Mouse (Mus musculus): ENCODE measurements at regions not wholly inside any gene's neighbourhood (a gene's known extent, or its start where the extent isn't known, plus 50 kb on each side); places are given as distances from the start of the nearest gene placed in this dataset.

GRCm38 (mm10) chr9:32971926-32972325 lies 335.9 kb downstream of the Ets1 start:
- H3K4me2 ChIP-seq (ENCODE audit: low read depth, low read length, severe bottlenecking): no peak overlapping the region
- 83% methylated on average over 7 of the region's 7 CpGs for WGBS
- H3K36me3 ChIP-seq (ENCODE audit: control insufficient read depth, insufficient read depth, low read length): no peaks in the 10 kb centered on the region
- no peak for DNase-seq (ENCODE audit: low spot score)
- no peaks in the 10 kb centered on the region for H3K27me3 ChIP-seq (ENCODE audit: control insufficient read depth, insufficient read depth, low read length)
- no peak overlapping the region for H3K9ac ChIP-seq (ENCODE audit: low read length)
- no peak for ATAC-seq (replicated peaks; ENCODE audit: low FRiP score)
- H3K9me3 ChIP-seq (ENCODE audit: control insufficient read depth, low read length): no peaks in the 10 kb centered on the region
- no peak overlapping the region for H3K27ac ChIP-seq (ENCODE audit: low read depth, low read length)
- no peaks in the 10 kb centered on the region for H3K4me1 ChIP-seq (replicated peaks; ENCODE audit: control insufficient read depth, insufficient read depth, low read length)
- H3K4me3 ChIP-seq (ENCODE audit: low read depth, low read length): no peak overlapping the region

DNA sequence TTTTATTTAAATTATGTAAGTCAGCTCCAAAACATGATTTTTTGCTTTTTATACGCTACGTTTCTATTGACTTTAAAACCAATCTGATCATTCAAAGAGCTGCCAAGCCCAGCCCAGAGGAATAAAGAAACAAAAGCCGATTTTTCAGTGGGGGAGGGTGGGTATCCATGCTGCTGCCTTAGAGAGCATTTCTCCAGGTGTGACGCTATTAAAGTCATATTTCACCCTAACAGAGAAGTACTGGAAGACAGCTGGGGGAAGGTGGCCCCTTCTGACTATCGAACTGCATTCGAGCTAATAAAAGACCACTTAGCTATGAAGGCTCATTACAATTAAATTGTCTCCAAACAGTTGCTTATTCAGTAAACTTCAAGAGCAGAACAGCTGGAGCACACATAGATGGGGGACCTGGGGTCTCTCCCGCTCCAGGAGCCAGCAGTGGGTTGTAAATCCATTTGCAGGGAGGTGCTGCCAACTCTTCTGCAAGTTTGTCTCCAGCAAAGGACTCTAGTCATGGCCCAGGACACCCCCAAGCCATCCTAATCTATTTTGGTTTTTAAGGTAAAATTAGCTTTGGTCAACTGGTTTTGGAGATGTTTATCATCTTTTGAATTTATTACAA lies 336.5 kb downstream of the Ets1 start:
- H3K9me3 ChIP-seq (ENCODE audit: control insufficient read depth, low read length): no peaks in the 10 kb centered on the region
- ATAC-seq (replicated peaks; ENCODE audit: low FRiP score) (no peak), DNase-seq (ENCODE audit: low spot score) (no peak)
- H3K9ac ChIP-seq (ENCODE audit: low read length): no peak overlapping the region
- H3K27ac ChIP-seq (ENCODE audit: low read depth, low read length): no peak overlapping the region
- no peaks in the 10 kb centered on the region for H3K27me3 ChIP-seq (ENCODE audit: control insufficient read depth, insufficient read depth, low read length)
- 88% methylated on average over 7 of the region's 7 CpGs for WGBS
- H3K4me2 ChIP-seq (ENCODE audit: low read depth, low read length, severe bottlenecking): no peak overlapping the region
- no peaks in the 10 kb centered on the region for H3K36me3 ChIP-seq (ENCODE audit: control insufficient read depth, insufficient read depth, low read length)
- no peaks in the 10 kb centered on the region for H3K4me1 ChIP-seq (replicated peaks; ENCODE audit: control insufficient read depth, insufficient read depth, low read length)
- H3K4me3 ChIP-seq (ENCODE audit: low read depth, low read length): no peak overlapping the region

DNA sequence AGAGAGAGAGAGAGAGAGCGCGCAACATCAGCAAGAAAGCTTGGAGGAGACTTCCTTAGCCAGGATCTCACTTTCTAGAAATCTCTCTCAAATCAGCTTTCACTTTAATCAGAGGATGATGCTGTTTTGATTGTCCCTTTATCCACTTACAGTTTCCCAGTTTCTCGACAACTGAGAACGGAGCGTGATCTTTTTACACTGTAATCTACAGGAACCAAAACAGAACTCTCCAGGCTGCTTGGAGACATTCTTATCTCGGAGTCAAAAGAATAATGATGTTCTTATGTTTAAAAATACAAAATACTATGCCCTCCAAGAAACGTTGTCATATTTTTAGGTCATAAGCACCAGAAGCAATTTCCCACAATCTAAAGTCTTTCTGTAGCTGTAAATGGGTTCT lies 341.7 kb downstream of the Ets1 start:
- Histone ChIP-seq H3K27me3 (ENCODE audit: control insufficient read depth, insufficient read depth, low read length) (no peaks in the 10 kb centered on the region), H3K36me3 (ENCODE audit: control insufficient read depth, insufficient read depth, low read length) (no peaks in the 10 kb centered on the region), H3K9me3 (ENCODE audit: control insufficient read depth, low read length) (no peaks in the 10 kb centered on the region), H3K4me2 (ENCODE audit: low read depth, low read length, severe bottlenecking) (no peak overlapping the region), H3K4me1 (replicated peaks; ENCODE audit: control insufficient read depth, insufficient read depth, low read length) (no peaks in the 10 kb centered on the region), H3K9ac (ENCODE audit: low read length) (no peak overlapping the region), H3K4me3 (ENCODE audit: low read depth, low read length) (no peak overlapping the region), H3K27ac (ENCODE audit: low read depth, low read length) (no peak overlapping the region)
- ATAC-seq (replicated peaks; ENCODE audit: low FRiP score) (no peak), DNase-seq (ENCODE audit: low spot score) (no peak)
- WGBS: 82% methylated on average over 7 of the region's 7 CpGs

- Histone ChIP-seq H3K9me3 (ENCODE audit: control insufficient read depth, low read length) (no peaks in the 10 kb centered on the region), H3K4me1 (replicated peaks; ENCODE audit: control insufficient read depth, insufficient read depth, low read length) (no peaks in the 10 kb centered on the region), H3K36me3 (ENCODE audit: control insufficient read depth, insufficient read depth, low read length) (no peaks in the 10 kb centered on the region), H3K9ac (ENCODE audit: low read length) (no peak overlapping the region), H3K27me3 (ENCODE audit: control insufficient read depth, insufficient read depth, low read length) (no peaks in the 10 kb centered on the region), H3K4me2 (ENCODE audit: low read depth, low read length, severe bottlenecking) (no peak overlapping the region), H3K4me3 (ENCODE audit: low read depth, low read length) (no peak overlapping the region), H3K27ac (ENCODE audit: low read depth, low read length) (no peak overlapping the region)
- ATAC-seq (replicated peaks; ENCODE audit: low FRiP score): no peak
- no peak for DNase-seq (ENCODE audit: low spot score)
Observed at GRCm38 (mm10) chr9:32980846-32981245, 344.8 kb downstream of the Ets1 start.

DNA sequence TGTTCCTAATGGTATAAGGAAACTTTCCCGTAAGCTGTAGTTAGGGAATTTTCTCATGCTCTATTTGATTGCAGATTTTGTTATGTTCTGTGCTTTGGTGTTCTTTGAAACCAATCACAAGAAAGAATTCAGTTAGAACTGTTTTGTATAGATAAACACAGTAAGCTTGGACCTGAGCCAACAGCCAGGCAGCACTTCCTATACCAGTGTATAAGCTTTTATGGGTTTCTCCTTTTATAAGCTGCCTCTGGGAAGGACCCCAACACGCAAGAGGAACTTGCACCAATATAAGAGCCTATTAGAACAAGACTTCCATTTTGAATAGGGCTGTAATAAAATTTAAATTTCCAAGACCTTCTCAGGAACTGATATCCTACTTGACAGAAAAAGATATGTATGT lies 347.2 kb downstream of the Ets1 start:
- no peaks in the 10 kb centered on the region for H3K9me3 ChIP-seq (ENCODE audit: control insufficient read depth, low read length)
- no peaks in the 10 kb centered on the region for H3K36me3 ChIP-seq (ENCODE audit: control insufficient read depth, insufficient read depth, low read length)
- H3K4me3 ChIP-seq (ENCODE audit: low read depth, low read length): no peak overlapping the region
- no peak overlapping the region for H3K4me2 ChIP-seq (ENCODE audit: low read depth, low read length, severe bottlenecking)
- no peak overlapping the region for H3K27ac ChIP-seq (ENCODE audit: low read depth, low read length)
- H3K9ac ChIP-seq (ENCODE audit: low read length): no peak overlapping the region
- H3K4me1 ChIP-seq (replicated peaks; ENCODE audit: control insufficient read depth, insufficient read depth, low read length): no peaks in the 10 kb centered on the region
- no peak for DNase-seq (ENCODE audit: low spot score)
- no peaks in the 10 kb centered on the region for H3K27me3 ChIP-seq (ENCODE audit: control insufficient read depth, insufficient read depth, low read length)
- WGBS: 90% methylated on average over 2 of the region's 2 CpGs
- no peak for ATAC-seq (replicated peaks; ENCODE audit: low FRiP score)

GRCm38 (mm10) chr9:32986836-32987673 lies 351.0 kb downstream of the Ets1 start:
- Histone ChIP-seq H3K27ac (ENCODE audit: low read depth, low read length) (no peak overlapping the region; the same call in 1 of the 2 replicates), H3K9ac (ENCODE audit: low read length) (no peak overlapping the region), H3K4me2 (ENCODE audit: low read depth, low read length, severe bottlenecking) (no peak overlapping the region), H3K4me1 (replicated peaks; ENCODE audit: control insufficient read depth, insufficient read depth, low read length) (no peaks in the 10 kb centered on the region), H3K27me3 (ENCODE audit: control insufficient read depth, insufficient read depth, low read length) (no peaks in the 10 kb centered on the region), H3K9me3 (ENCODE audit: control insufficient read depth, low read length) (no peaks in the 10 kb centered on the region), H3K36me3 (ENCODE audit: control insufficient read depth, insufficient read depth, low read length) (no peaks in the 10 kb centered on the region), H3K4me3 (ENCODE audit: low read depth, low read length) (no peak overlapping the region)
- ATAC-seq (replicated peaks; ENCODE audit: low FRiP score): no peak
- DNase-seq (ENCODE audit: low spot score): peak; percentile 53
- WGBS: 70% methylated on average over 9 of the region's 9 CpGs

DNA sequence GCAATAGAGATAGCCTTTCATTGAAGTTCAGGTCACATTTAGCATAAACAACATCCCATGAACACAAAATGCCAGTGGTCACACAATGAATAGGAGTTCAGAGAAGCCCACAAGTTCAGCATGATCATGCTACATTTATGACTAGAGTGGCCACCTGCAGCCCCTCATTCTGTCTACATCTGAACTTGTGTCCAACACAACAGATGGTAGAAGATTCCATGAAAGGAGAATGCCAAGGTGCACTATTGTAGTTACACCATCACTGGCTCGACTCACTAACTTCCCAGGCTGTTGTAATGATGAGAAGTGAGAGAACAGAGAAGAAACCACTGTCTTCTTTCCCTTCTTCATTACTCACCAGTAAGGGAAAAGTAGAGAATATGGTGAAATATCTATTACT lies 353.0 kb downstream of the Ets1 start:
- Histone ChIP-seq H3K4me2 (ENCODE audit: low read depth, low read length, severe bottlenecking) (no peak overlapping the region), H3K4me3 (ENCODE audit: low read depth, low read length) (no peak overlapping the region), H3K27ac (ENCODE audit: low read depth, low read length) (no peak overlapping the region), H3K9me3 (ENCODE audit: control insufficient read depth, low read length) (no peaks in the 10 kb centered on the region), H3K4me1 (replicated peaks; ENCODE audit: control insufficient read depth, insufficient read depth, low read length) (no peaks in the 10 kb centered on the region), H3K27me3 (ENCODE audit: control insufficient read depth, insufficient read depth, low read length) (no peaks in the 10 kb centered on the region), H3K9ac (ENCODE audit: low read length) (no peak overlapping the region), H3K36me3 (ENCODE audit: control insufficient read depth, insufficient read depth, low read length) (no peaks in the 10 kb centered on the region)
- ATAC-seq (replicated peaks; ENCODE audit: low FRiP score): no peak
- DNase-seq (ENCODE audit: low spot score): no peak
- WGBS: 85% methylated on average over 1 of the region's 1 CpGs

DNA sequence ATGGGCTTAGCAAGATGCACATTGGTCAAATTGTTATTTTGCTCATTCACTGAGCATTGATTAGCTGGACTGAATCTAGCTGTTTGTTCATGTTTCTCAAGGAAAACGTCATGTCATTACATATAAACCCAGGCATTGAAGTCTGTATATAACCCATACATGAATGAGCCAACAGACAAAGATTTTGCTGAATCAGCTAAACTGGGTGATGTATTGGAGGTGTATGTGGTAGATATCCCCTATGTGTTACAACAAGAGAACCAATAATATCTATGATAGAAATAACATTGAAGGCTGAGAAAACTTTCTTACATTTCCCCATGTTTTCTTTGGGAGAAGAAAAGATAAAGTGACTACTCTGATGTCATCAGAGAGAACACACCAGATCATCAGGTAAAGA lies 362.3 kb downstream of the Ets1 start:
- H3K4me2 ChIP-seq (ENCODE audit: low read depth, low read length, severe bottlenecking): no peak overlapping the region
- H3K9me3 ChIP-seq (ENCODE audit: control insufficient read depth, low read length): no peaks in the 10 kb centered on the region; the same call in 1 of the 2 replicates
- no peaks in the 10 kb centered on the region for H3K4me1 ChIP-seq (replicated peaks; ENCODE audit: control insufficient read depth, insufficient read depth, low read length)
- DNase-seq (ENCODE audit: low spot score) (no peak), ATAC-seq (replicated peaks; ENCODE audit: low FRiP score) (no peak)
- H3K27ac ChIP-seq (ENCODE audit: low read depth, low read length): no peak overlapping the region
- H3K9ac ChIP-seq (ENCODE audit: low read length): no peak overlapping the region
- no peaks in the 10 kb centered on the region for H3K27me3 ChIP-seq (ENCODE audit: control insufficient read depth, insufficient read depth, low read length)
- no peaks in the 10 kb centered on the region for H3K36me3 ChIP-seq (ENCODE audit: control insufficient read depth, insufficient read depth, low read length)
- H3K4me3 ChIP-seq (ENCODE audit: low read depth, low read length): no peak overlapping the region
- WGBS: 77% methylated on average over 1 of the region's 1 CpGs

DNA sequence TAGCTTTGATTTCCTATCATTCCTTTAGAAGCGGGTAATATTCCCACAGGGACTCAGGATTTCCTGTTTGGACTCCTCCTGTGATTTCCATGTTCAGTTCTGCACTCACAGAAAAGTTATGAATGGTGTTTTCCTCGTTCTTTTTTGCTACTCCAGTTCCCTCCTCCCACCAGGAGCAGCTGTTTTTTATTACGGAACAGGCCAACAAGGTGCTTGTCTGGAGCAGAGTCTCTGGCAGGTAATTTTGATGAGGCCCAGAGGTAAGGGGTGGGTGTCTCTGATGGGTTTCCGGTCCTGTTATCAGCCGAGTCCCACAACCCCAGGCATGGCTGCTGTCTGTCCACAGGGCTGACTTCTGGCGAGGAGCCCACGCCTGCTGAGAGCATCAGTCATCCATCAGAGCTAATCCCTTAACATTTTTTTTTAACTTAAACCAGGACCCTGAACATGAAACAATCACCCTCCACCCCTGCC lies 364.7 kb downstream of the Ets1 start:
- no peaks in the 10 kb centered on the region for H3K4me1 ChIP-seq (replicated peaks; ENCODE audit: control insufficient read depth, insufficient read depth, low read length)
- H3K27ac ChIP-seq (ENCODE audit: low read depth, low read length): no peak overlapping the region
- H3K9ac ChIP-seq (ENCODE audit: low read length): no peak overlapping the region
- no peaks in the 10 kb centered on the region for H3K36me3 ChIP-seq (ENCODE audit: control insufficient read depth, insufficient read depth, low read length)
- no peaks in the 10 kb centered on the region; the same call in 1 of the 2 replicates for H3K9me3 ChIP-seq (ENCODE audit: control insufficient read depth, low read length)
- no peak for DNase-seq (ENCODE audit: low spot score)
- WGBS: 69% methylated on average over 7 of the region's 7 CpGs
- no peak for ATAC-seq (replicated peaks; ENCODE audit: low FRiP score)
- no peaks in the 10 kb centered on the region for H3K27me3 ChIP-seq (ENCODE audit: control insufficient read depth, insufficient read depth, low read length)
- H3K4me3 ChIP-seq (ENCODE audit: low read depth, low read length): no peak overlapping the region
- no peak overlapping the region for H3K4me2 ChIP-seq (ENCODE audit: low read depth, low read length, severe bottlenecking)
